Mouse (Mus musculus): ENCODE results near the gene Chst8.

Gene Chst8

GRCm38 (mm10) chr7:34714848-34715460, 97.6 kb downstream of the Chst8 start:
- DNase-seq (ENCODE audit: low spot score in 2 of 2), result no peak

- no peak for DNase-seq (ENCODE audit: low spot score in 2 of 2)
These were observed 103.4 kb downstream of the Chst8 start for GRCm38 (mm10) chr7:34709111-34709510.

GRCm38 (mm10) chr7:34704401-34704800, 108.1 kb downstream of the Chst8 start:
- no peak for DNase-seq (ENCODE audit: low spot score in 2 of 2)

- DNase-seq (ENCODE audit: low spot score in 2 of 2), result no peak
These were observed 109.1 kb downstream of the Chst8 start for GRCm38 (mm10) chr7:34703437-34703836.

GRCm38 (mm10) chr7:34702718-34703351, 109.7 kb downstream of the Chst8 start:
- DNase-seq (ENCODE audit: low spot score in 2 of 2), result peak in 1 of 2 experiments; percentile 32

GRCm38 (mm10) chr7:34699888-34700287, 112.6 kb downstream of the Chst8 start:
- DNase-seq (ENCODE audit: low spot score in 2 of 2), result no peak

- no peak for DNase-seq (ENCODE audit: low spot score in 2 of 2)
These were observed 114.3 kb downstream of the Chst8 start for GRCm38 (mm10) chr7:34698221-34698620.

GRCm38 (mm10) chr7:34696086-34696485, 116.4 kb downstream of the Chst8 start:
- no peak for DNase-seq (ENCODE audit: low spot score in 2 of 2)

- no peak for DNase-seq (ENCODE audit: low spot score in 2 of 2)
These were observed 117.6 kb downstream of the Chst8 start for GRCm38 (mm10) chr7:34694898-34695297.

GRCm38 (mm10) chr7:34693916-34694315, 118.6 kb downstream of the Chst8 start:
- no peak for DNase-seq (ENCODE audit: low spot score in 2 of 2)

- no peak for DNase-seq (ENCODE audit: low spot score in 2 of 2)
These were observed 119.4 kb downstream of the Chst8 start for GRCm38 (mm10) chr7:34693072-34693471.

GRCm38 (mm10) chr7:34690111-34690510, 122.4 kb downstream of the Chst8 start:
- no peak for DNase-seq (ENCODE audit: low spot score in 2 of 2)

- no peak for DNase-seq (ENCODE audit: low spot score in 2 of 2)
These were observed 123.5 kb downstream of the Chst8 start for GRCm38 (mm10) chr7:34689028-34689427.

- no peak for DNase-seq (ENCODE audit: low spot score in 2 of 2)
These were observed 126.7 kb downstream of the Chst8 start for GRCm38 (mm10) chr7:34685801-34686200.

GRCm38 (mm10) chr7:34685176-34685575, 127.3 kb downstream of the Chst8 start:
- DNase-seq (ENCODE audit: low spot score in 2 of 2), result no peak

- no peak for DNase-seq (ENCODE audit: low spot score in 2 of 2)
These were observed 131.6 kb downstream of the Chst8 start for GRCm38 (mm10) chr7:34680771-34681421.

- DNase-seq (ENCODE audit: low spot score in 2 of 2), result no peak
These were observed 132.6 kb downstream of the Chst8 start for GRCm38 (mm10) chr7:34679886-34680285.

GRCm38 (mm10) chr7:34675831-34676514, 136.5 kb downstream of the Chst8 start:
- DNase-seq (ENCODE audit: low spot score in 2 of 2), result peak; percentile 16 to 59

- DNase-seq (ENCODE audit: low spot score in 2 of 2), result no peak
These were observed 137.3 kb downstream of the Chst8 start for GRCm38 (mm10) chr7:34675120-34675790.

- DNase-seq (ENCODE audit: low spot score in 2 of 2), result no peak
These were observed 139.6 kb downstream of the Chst8 start for GRCm38 (mm10) chr7:34672916-34673315.

GRCm38 (mm10) chr7:34671911-34672310, 140.6 kb downstream of the Chst8 start:
- peak; percentile 55 to 85 for DNase-seq (ENCODE audit: low spot score in 2 of 2)

GRCm38 (mm10) chr7:34670778-34671177, 141.7 kb downstream of the Chst8 start:
- no peak for DNase-seq (ENCODE audit: low spot score in 2 of 2)

Data from spleen, postnatal 10 days (tissue).